Mouse (Mus musculus) CD4-positive naive resting alpha-beta T cell, adult 76 days (primary cell): ENCODE measurements around the gene Tlr2. TPM values are rescaled to one million over a fixed set of nuclear protein-coding genes. Genes with fewer than 3 reads are reported as not detected.

Source experiments
- total RNA-seq: library from RNA; stranded (reverse); gene quantifications from one replicate; pipeline ENCODE4 v1.2.4, GENCODE M21; 2023

Tlr2 gene
- total RNA-seq = 2.8 TPM

DNA sequence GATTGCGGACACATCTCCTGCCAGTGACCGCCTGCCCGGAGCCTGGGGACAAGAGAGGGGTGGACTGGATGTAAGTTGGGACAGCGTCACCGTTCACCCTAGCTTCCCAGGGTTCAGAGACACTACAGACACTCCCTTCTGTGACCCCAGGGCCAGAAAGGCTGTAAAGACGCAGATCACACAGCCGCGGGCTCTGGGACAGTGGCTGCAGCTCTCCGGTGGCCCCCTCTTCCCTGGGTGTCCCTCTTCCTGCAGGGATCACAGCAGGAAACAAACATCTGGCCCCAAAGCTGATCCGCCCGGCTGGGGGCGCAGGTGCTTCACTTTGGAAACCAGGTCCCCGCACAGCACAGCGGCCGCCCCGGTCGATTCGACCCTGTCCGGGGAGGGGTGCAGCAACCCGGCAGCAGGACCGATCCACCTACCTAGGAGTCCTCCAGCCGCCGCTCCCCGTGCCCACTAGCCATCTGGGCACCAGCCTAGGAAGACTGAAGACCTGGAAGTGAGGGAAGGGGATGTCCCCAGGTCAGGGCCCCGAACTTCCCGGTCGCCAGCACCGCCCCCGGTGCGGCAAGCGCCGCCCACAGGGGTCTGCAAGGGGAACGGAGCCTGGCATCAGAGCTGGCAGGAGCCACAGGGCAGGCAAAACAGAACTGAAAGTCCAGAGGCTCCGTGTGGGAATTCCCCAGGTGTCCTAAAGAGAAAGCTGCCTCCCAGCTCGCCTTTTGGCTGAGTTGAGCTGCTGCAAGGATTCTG lies at the start of gene Tlr2:
Gene Tlr2 (minus strand): TSS at position 673 of the 756 bp plus-strand sequence.

Other genes with a start within 250 kb of the Tlr2 start
- gene Sfrp2, start 75.4 kb downstream of the Tlr2 start, total RNA-seq = not detected
- 136 TPM for gene Tmem131l, start 198.4 kb upstream of the Tlr2 start, total RNA-seq